Mouse (Mus musculus) forebrain, postnatal 0 days (tissue): ENCODE measurements at regions not wholly inside any gene's neighbourhood (a gene's known extent, or its start where the extent isn't known, plus 50 kb on each side); places are given as distances from the start of the nearest gene placed in this dataset.

Experiments used
- ATAC-seq: fragments of 200-750 bp; cut with Nextera tagmentation; 2 replicates; pipeline ENCODE4 v1.8.0; 2017; ENCODE audit warnings: mild to moderate bottlenecking, moderate library complexity
- DNase-seq: peaks from one replicate; pipeline ENCODE4 v3.0.0-alpha.2; 2015
- H3K27ac ChIP-seq: fragments of 300-500 bp; sonication (generic); 2 replicates; pipeline ENCODE4 v1.5.1; 2014; ENCODE audit warnings: low read depth, mild to moderate bottlenecking, antibody characterized with exemption, low read length, moderate library complexity, mixed read lengths
- H3K27me3 ChIP-seq: fragments of 300-500 bp; sonication (generic); 2 replicates; pipeline ENCODE4 v1.6.1; 2014; ENCODE audit warnings: mild to moderate bottlenecking, low read length, mixed read lengths; ENCODE audit not compliant: insufficient read depth
- H3K36me3 ChIP-seq: fragments of 300-500 bp; sonication (generic); 2 replicates; pipeline ENCODE4 v1.6.1; 2014; ENCODE audit warnings: mild to moderate bottlenecking, moderate library complexity; ENCODE audit not compliant: insufficient read depth
- H3K4me1 ChIP-seq: fragments of 300-500 bp; sonication (generic); 2 replicates; pipeline ENCODE4 v1.6.1; 2014; ENCODE audit warnings: antibody characterized with exemption; ENCODE audit not compliant: insufficient read depth
- H3K4me2 ChIP-seq: fragments of 300-500 bp; sonication (generic); 2 replicates; pipeline ENCODE4 v1.6.1; 2014; ENCODE audit warnings: low read depth, mild to moderate bottlenecking, moderate library complexity
- H3K4me3 ChIP-seq: fragments of 300-500 bp; sonication (generic); 2 replicates; pipeline ENCODE4 v1.5.1; 2014; ENCODE audit warnings: low read depth, low read length, mixed read lengths
- H3K9ac ChIP-seq: fragments of 300-500 bp; sonication (generic); 2 replicates; pipeline ENCODE4 v1.6.1; 2014; ENCODE audit warnings: mild to moderate bottlenecking
- H3K9me3 ChIP-seq: fragments of 300-500 bp; sonication (generic); 2 replicates; pipeline ENCODE4 v1.6.1; 2016; ENCODE audit warnings: low read length
- CTCF ChIP-seq: sonication (generic); IDR thresholded peaks from 2 replicates; pipeline ENCODE4 v1.5.1; 2016; ENCODE audit warnings: antibody characterized with exemption, control low read depth, low read depth
- WGBS: fragments of 180-500 bp; shearing (Covaris S2); extraction: QIAGEN DNeasy Blood & Tissue Kit; methylation state at CpG from one replicate; pipeline ENCODE4 v1.1.7; 2014; 5-methylcytosine and 5-hydroxymethylcytosine counted together

GRCm38 (mm10) chr4:55615808-55616207 lies 83.5 kb upstream of the Klf4 start:
- no peak for ATAC-seq
- Histone ChIP-seq H3K27me3 (no peaks in the 10 kb centered on the region), H3K4me1 (no peaks in the 10 kb centered on the region), H3K27ac (no peak overlapping the region), H3K9ac (no peak overlapping the region), H3K9me3 (no peaks in the 10 kb centered on the region), H3K36me3 (no peaks in the 10 kb centered on the region), H3K4me2 (no peak overlapping the region), H3K4me3 (no peak overlapping the region)
- TF ChIP-seq CTCF = no peak
- 64% methylated on average over 6 of the region's 6 CpGs for WGBS
- DNase-seq = no peak

GRCm38 (mm10) chr4:55613523-55613922 lies 81.3 kb upstream of the Klf4 start:
- ATAC-seq (no peak), DNase-seq (no peak)
- no peaks in the 10 kb centered on the region for H3K9me3 ChIP-seq
- H3K4me1 ChIP-seq = no peaks in the 10 kb centered on the region
- WGBS = 95% methylated on average over 3 of the region's 3 CpGs
- no peak overlapping the region for H3K27ac ChIP-seq
- no peak for TF ChIP-seq CTCF
- no peaks in the 10 kb centered on the region for H3K27me3 ChIP-seq
- no peak overlapping the region for H3K9ac ChIP-seq
- no peaks in the 10 kb centered on the region for H3K36me3 ChIP-seq
- no peak overlapping the region for H3K4me3 ChIP-seq
- no peak overlapping the region for H3K4me2 ChIP-seq

- no peak for ATAC-seq
- H3K4me2 ChIP-seq = no peak overlapping the region
- no peak overlapping the region for H3K4me3 ChIP-seq
- no peaks in the 10 kb centered on the region for H3K4me1 ChIP-seq
- H3K9me3 ChIP-seq = no peaks in the 10 kb centered on the region
- no peaks in the 10 kb centered on the region for H3K27me3 ChIP-seq
- H3K36me3 ChIP-seq = no peaks in the 10 kb centered on the region
- 93% methylated on average over 4 of the region's 4 CpGs for WGBS
- no peak for DNase-seq
- H3K9ac ChIP-seq = no peak overlapping the region
- no peak overlapping the region for H3K27ac ChIP-seq
- no peak for TF ChIP-seq CTCF
These were observed 78.7 kb upstream of the Klf4 start for GRCm38 (mm10) chr4:55610998-55611397.

- H3K4me3 ChIP-seq = no peak overlapping the region
- no peaks in the 10 kb centered on the region for H3K36me3 ChIP-seq
- no peak overlapping the region for H3K27ac ChIP-seq
- TF ChIP-seq CTCF = no peak
- DNase-seq = no peak
- no peak for ATAC-seq
- no peaks in the 10 kb centered on the region for H3K4me1 ChIP-seq
- H3K9ac ChIP-seq = no peak overlapping the region
- WGBS = 91% methylated on average over 5 of the region's 5 CpGs
- H3K27me3 ChIP-seq = no peaks in the 10 kb centered on the region
- no peak overlapping the region for H3K4me2 ChIP-seq
- no peaks in the 10 kb centered on the region for H3K9me3 ChIP-seq
These were observed 76.9 kb upstream of the Klf4 start for GRCm38 (mm10) chr4:55609214-55609613.

GRCm38 (mm10) chr4:55605541-55605940 lies 73.3 kb upstream of the Klf4 start:
- no peak for ATAC-seq
- DNase-seq = no peak
- no peaks in the 10 kb centered on the region for H3K4me1 ChIP-seq
- no peak overlapping the region for H3K4me3 ChIP-seq
- H3K9me3 ChIP-seq = no peaks in the 10 kb centered on the region
- 91% methylated on average over 9 of the region's 9 CpGs for WGBS
- no peaks in the 10 kb centered on the region for H3K27me3 ChIP-seq
- TF ChIP-seq CTCF = no peak
- no peak overlapping the region for H3K9ac ChIP-seq
- no peak overlapping the region for H3K27ac ChIP-seq
- no peak overlapping the region for H3K4me2 ChIP-seq
- H3K36me3 ChIP-seq = no peaks in the 10 kb centered on the region

GRCm38 (mm10) chr4:55604915-55605314 lies 72.6 kb upstream of the Klf4 start:
- H3K27ac ChIP-seq = no peak overlapping the region
- H3K4me3 ChIP-seq = no peak overlapping the region
- 76% methylated on average over 11 of the region's 11 CpGs for WGBS
- no peak for TF ChIP-seq CTCF
- no peak overlapping the region for H3K9ac ChIP-seq
- H3K4me1 ChIP-seq = no peaks in the 10 kb centered on the region
- H3K27me3 ChIP-seq = no peaks in the 10 kb centered on the region
- DNase-seq (no peak), ATAC-seq (no peak)
- no peaks in the 10 kb centered on the region for H3K9me3 ChIP-seq
- no peaks in the 10 kb centered on the region for H3K36me3 ChIP-seq
- H3K4me2 ChIP-seq = no peak overlapping the region

GRCm38 (mm10) chr4:55603821-55604435 lies 71.7 kb upstream of the Klf4 start:
- DNase-seq (no peak), ATAC-seq (no peak; the same call in 1 of the 2 replicates)
- H3K36me3 ChIP-seq = no peaks in the 10 kb centered on the region
- no peak overlapping the region for H3K4me3 ChIP-seq
- H3K9ac ChIP-seq = no peak overlapping the region
- no peaks in the 10 kb centered on the region for H3K27me3 ChIP-seq
- no peaks in the 10 kb centered on the region for H3K4me1 ChIP-seq
- H3K27ac ChIP-seq = no peak overlapping the region
- no peak for TF ChIP-seq CTCF
- WGBS = 52% methylated on average over 4 of the region's 4 CpGs
- no peaks in the 10 kb centered on the region for H3K9me3 ChIP-seq
- H3K4me2 ChIP-seq = no peak overlapping the region
